Mouse (Mus musculus): ENCODE results near the gene Spink4. TPM values are rescaled to one million over a fixed set of nuclear protein-coding genes. Genes with fewer than 3 reads are reported as not detected.

Spink4 gene
- polyA plus RNA-seq (2015; fragmentation: Nextera tagmentation; extraction: Ambion mirVana) = 9.3 and 11.4 TPM in 2 replicates

GRCm38 (mm10) chr4:40919785-40920184 lies at the start of gene Spink4:
Gene Spink4 (plus strand): TSS chr4:40920052.
- H3K36me3 ChIP-seq = no peaks in the 10 kb centered on the region
- peaks cover 13% of the 10 kb centered on the region for H3K4me1 ChIP-seq
- H3K4me3 ChIP-seq = no peak within 1 kb of the TSS
- WGBS = under 1% methylated on average over 3 of the region's 3 CpGs
- H3K9ac ChIP-seq = 0 out of 2 replicates have a peak within 1 kb of the TSS, but pooled peaks have one; percentile 41
- H3K9me3 ChIP-seq = no peaks in the 10 kb centered on the region
- H3K4me2 ChIP-seq = no peak within 1 kb of the TSS
- H3K27me3 ChIP-seq (replicated peaks) = no peaks in the 10 kb centered on the region
- ATAC-seq (ENCODE audit: extremely low read depth, insufficient number of reproducible peaks, low FRiP score, low TSS enrichment) = no peak; the same call in 1 of the 2 replicates
- peak within 1 kb of the TSS; percentile 61 for H3K27ac ChIP-seq (replicated peaks)

- 69% methylated on average over 4 of the region's 4 CpGs for WGBS
- H3K4me2 ChIP-seq = no peak overlapping the region
- peaks cover 39% of the 10 kb centered on the region for H3K4me1 ChIP-seq
- no peaks in the 10 kb centered on the region for H3K9me3 ChIP-seq
- no peaks in the 10 kb centered on the region for H3K27me3 ChIP-seq (replicated peaks)
- H3K27ac ChIP-seq (replicated peaks) = no peak overlapping the region
- no peak overlapping the region for H3K4me3 ChIP-seq
- ATAC-seq (ENCODE audit: extremely low read depth, insufficient number of reproducible peaks, low FRiP score, low TSS enrichment) = no peak
- H3K36me3 ChIP-seq = no peaks in the 10 kb centered on the region
- no peak overlapping the region for H3K9ac ChIP-seq
These were observed 49.6 kb upstream of the Spink4 start for GRCm38 (mm10) chr4:40870206-40870605.

DNA sequence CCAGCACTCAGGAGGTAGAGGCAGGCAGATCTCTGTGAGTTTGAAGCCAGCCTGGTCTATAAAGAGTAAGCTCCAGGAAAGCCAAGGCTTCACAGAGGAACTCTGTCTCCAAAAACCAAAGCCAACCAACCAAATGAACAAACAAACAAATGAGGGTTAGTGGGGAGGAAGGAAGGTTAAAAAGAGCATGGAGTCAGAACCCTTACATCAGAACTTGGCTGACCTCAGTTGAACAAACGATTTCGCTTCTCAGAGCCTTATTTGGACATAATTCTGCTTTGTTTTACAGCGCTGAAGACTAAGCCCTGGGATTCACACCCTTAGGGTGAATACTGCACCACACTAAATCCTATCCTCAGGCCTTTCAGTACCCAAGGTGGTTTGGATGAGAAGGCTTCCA lies 47.7 kb upstream of the Spink4 start:
- Histone ChIP-seq H3K36me3 (no peaks in the 10 kb centered on the region), H3K9me3 (no peaks in the 10 kb centered on the region), H3K4me2 (no peak overlapping the region), H3K27ac (replicated peaks) (no peak overlapping the region), H3K9ac (no peak overlapping the region), H3K4me3 (no peak overlapping the region), H3K4me1 (peaks cover 55% of the 10 kb centered on the region), H3K27me3 (replicated peaks) (no peaks in the 10 kb centered on the region)
- ATAC-seq (ENCODE audit: extremely low read depth, insufficient number of reproducible peaks, low FRiP score, low TSS enrichment) = no peak
- WGBS = 79% methylated on average over 3 of the region's 3 CpGs

- Histone ChIP-seq H3K4me2 (no peak overlapping the region), H3K9me3 (no peaks in the 10 kb centered on the region), H3K27ac (replicated peaks) (peak overlapping the region; percentile 86), H3K27me3 (replicated peaks) (no peaks in the 10 kb centered on the region), H3K4me1 (peaks cover 64% of the 10 kb centered on the region), H3K36me3 (no peaks in the 10 kb centered on the region), H3K4me3 (no peak overlapping the region), H3K9ac (peak overlapping the region; percentile 61)
- WGBS = 38% methylated on average over 2 of the region's 2 CpGs
- ATAC-seq (ENCODE audit: extremely low read depth, insufficient number of reproducible peaks, low FRiP score, low TSS enrichment) = no peak; the same call in 1 of the 2 replicates
These were observed 46.5 kb upstream of the Spink4 start for GRCm38 (mm10) chr4:40873320-40873719.

GRCm38 (mm10) chr4:40874151-40874600 lies 45.7 kb upstream of the Spink4 start:
- no peak for ATAC-seq (ENCODE audit: extremely low read depth, insufficient number of reproducible peaks, low FRiP score, low TSS enrichment)
- Histone ChIP-seq H3K9me3 (no peaks in the 10 kb centered on the region), H3K4me2 (no peak overlapping the region), H3K4me1 (peaks cover 56% of the 10 kb centered on the region), H3K27ac (replicated peaks) (peak overlapping the region; percentile 86), H3K36me3 (no peaks in the 10 kb centered on the region), H3K4me3 (no peak overlapping the region), H3K27me3 (replicated peaks) (no peaks in the 10 kb centered on the region), H3K9ac (peak overlapping the region; percentile 61)
- WGBS = 27% methylated on average over 6 of the region's 6 CpGs

DNA sequence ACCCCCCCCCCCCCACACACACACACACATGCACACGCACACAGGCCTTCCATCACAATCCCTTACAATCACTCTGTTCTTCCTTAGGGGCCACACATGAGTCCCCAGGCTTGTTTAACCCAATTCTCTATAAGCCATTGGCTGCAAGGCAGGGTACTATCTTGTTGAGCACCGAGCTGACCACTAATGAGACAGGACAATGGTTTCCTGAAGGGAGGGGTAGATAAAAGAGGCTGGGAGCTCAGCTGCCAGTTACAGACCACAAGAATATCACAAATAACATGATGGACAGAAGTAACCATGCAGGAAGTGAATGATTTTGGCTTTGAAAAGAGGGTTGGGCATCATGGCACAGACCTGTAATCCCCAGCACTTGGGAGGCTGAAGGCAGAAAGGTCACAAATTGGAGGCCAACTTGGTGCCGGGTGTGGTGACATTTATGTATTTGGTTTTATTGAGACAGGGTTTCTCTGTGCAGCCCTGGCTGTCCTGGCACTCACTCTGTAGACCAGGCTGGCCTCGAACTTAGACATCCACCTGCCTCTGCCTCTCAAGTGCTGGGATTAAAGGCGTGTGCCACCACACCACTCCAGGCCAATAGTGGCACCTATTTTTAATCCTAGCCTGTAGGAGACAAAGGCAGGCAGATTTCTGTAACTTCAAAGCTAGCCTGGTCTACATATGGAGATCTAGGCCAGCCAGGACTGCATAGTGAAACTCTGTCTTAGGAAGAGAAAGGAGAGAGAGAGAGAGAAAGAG lies 44.9 kb upstream of the Spink4 start:
- Histone ChIP-seq H3K27me3 (replicated peaks) (no peaks in the 10 kb centered on the region), H3K9ac (no peak overlapping the region), H3K4me2 (no peak overlapping the region), H3K27ac (replicated peaks) (no peak overlapping the region), H3K4me1 (peaks cover 54% of the 10 kb centered on the region), H3K9me3 (no peaks in the 10 kb centered on the region), H3K4me3 (no peak overlapping the region), H3K36me3 (no peaks in the 10 kb centered on the region)
- ATAC-seq (ENCODE audit: extremely low read depth, insufficient number of reproducible peaks, low FRiP score, low TSS enrichment) = no peak
- 72% methylated on average over 5 of the region's 5 CpGs for WGBS

GRCm38 (mm10) chr4:40875842-40876241 lies 44.0 kb upstream of the Spink4 start:
- Histone ChIP-seq H3K27me3 (replicated peaks) (no peaks in the 10 kb centered on the region), H3K4me2 (no peak overlapping the region), H3K9me3 (no peaks in the 10 kb centered on the region), H3K36me3 (no peaks in the 10 kb centered on the region), H3K4me1 (peaks cover 54% of the 10 kb centered on the region), H3K4me3 (no peak overlapping the region), H3K9ac (no peak overlapping the region), H3K27ac (replicated peaks) (0 out of 2 replicates have a peak overlapping the region, but pooled peaks have one; percentile 5)
- no peak for ATAC-seq (ENCODE audit: extremely low read depth, insufficient number of reproducible peaks, low FRiP score, low TSS enrichment)
- WGBS = 90% methylated on average over 20 of the region's 20 CpGs

GRCm38 (mm10) chr4:40876814-40877371 lies 43.0 kb upstream of the Spink4 start:
- H3K4me1 ChIP-seq = peaks cover 54% of the 10 kb centered on the region
- H3K9me3 ChIP-seq = no peaks in the 10 kb centered on the region
- H3K27me3 ChIP-seq (replicated peaks) = no peaks in the 10 kb centered on the region
- ATAC-seq (ENCODE audit: extremely low read depth, insufficient number of reproducible peaks, low FRiP score, low TSS enrichment) = peak; percentile 39
- peak overlapping the region; percentile 24; the same call in 1 of the 2 replicates for H3K4me3 ChIP-seq
- H3K27ac ChIP-seq (replicated peaks) = peak overlapping the region; percentile 78
- H3K4me2 ChIP-seq = peak overlapping the region; percentile 61
- no peaks in the 10 kb centered on the region for H3K36me3 ChIP-seq
- WGBS = 16% methylated on average over 12 of the region's 12 CpGs
- H3K9ac ChIP-seq = peak overlapping the region; percentile 40; the same call in 1 of the 2 replicates

DNA sequence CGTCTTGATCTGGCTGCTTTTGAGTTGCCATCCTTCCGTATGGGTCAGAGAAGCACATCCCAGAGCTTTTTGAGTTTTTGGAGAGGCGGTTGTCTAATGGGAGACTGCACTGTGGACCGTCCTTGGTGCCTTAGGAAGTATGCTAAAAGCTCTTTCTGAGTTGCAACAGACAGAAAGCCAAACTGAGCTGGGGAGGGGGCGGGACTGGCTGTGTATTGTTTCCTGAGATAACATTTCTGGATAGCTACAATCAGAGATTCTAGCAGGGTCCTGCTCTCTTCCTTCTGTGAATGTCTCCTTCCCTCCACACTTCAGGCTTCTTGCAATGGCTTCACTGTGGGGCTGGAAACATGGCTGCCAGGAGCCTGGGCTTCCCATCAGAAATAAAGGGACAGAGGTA lies 42.3 kb upstream of the Spink4 start:
- peak overlapping the region; percentile 78 for H3K27ac ChIP-seq (replicated peaks)
- ATAC-seq (ENCODE audit: extremely low read depth, insufficient number of reproducible peaks, low FRiP score, low TSS enrichment) = no peak
- 60% methylated on average over 5 of the region's 5 CpGs for WGBS
- H3K27me3 ChIP-seq (replicated peaks) = no peaks in the 10 kb centered on the region
- no peaks in the 10 kb centered on the region for H3K36me3 ChIP-seq
- 0 out of 2 replicates have a peak overlapping the region, but pooled peaks have one; percentile 40 for H3K9ac ChIP-seq
- H3K4me1 ChIP-seq = peaks cover 50% of the 10 kb centered on the region
- no peaks in the 10 kb centered on the region for H3K9me3 ChIP-seq
- no peak overlapping the region for H3K4me3 ChIP-seq
- H3K4me2 ChIP-seq = peak overlapping the region; percentile 61

DNA sequence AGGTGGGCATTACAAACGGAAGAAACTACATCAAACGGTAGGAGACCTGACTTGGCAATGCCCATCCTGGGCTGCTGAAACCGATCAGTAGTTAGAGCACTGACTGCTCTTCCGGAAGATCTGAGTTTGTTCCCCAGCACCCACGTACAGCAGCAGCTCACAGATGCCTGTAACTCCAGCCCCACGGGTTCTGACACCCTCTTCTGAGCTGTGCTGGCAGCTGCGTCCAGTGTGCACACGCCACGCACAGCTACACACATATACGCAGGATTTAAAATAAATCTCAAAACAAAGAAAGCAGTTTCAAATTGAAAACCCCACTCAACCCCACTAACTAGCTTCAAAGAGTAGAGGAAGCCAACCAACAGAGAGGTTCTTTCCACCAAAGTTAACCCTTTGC lies 36.7 kb upstream of the Spink4 start:
- Histone ChIP-seq H3K4me1 (no peaks in the 10 kb centered on the region; the same call in 1 of the 2 replicates), H3K9ac (no peak overlapping the region), H3K36me3 (no peaks in the 10 kb centered on the region), H3K27ac (replicated peaks) (no peak overlapping the region), H3K27me3 (replicated peaks) (no peaks in the 10 kb centered on the region), H3K4me3 (no peak overlapping the region), H3K4me2 (no peak overlapping the region), H3K9me3 (no peaks in the 10 kb centered on the region)
- 85% methylated on average over 10 of the region's 10 CpGs for WGBS
- no peak for ATAC-seq (ENCODE audit: extremely low read depth, insufficient number of reproducible peaks, low FRiP score, low TSS enrichment)

DNA sequence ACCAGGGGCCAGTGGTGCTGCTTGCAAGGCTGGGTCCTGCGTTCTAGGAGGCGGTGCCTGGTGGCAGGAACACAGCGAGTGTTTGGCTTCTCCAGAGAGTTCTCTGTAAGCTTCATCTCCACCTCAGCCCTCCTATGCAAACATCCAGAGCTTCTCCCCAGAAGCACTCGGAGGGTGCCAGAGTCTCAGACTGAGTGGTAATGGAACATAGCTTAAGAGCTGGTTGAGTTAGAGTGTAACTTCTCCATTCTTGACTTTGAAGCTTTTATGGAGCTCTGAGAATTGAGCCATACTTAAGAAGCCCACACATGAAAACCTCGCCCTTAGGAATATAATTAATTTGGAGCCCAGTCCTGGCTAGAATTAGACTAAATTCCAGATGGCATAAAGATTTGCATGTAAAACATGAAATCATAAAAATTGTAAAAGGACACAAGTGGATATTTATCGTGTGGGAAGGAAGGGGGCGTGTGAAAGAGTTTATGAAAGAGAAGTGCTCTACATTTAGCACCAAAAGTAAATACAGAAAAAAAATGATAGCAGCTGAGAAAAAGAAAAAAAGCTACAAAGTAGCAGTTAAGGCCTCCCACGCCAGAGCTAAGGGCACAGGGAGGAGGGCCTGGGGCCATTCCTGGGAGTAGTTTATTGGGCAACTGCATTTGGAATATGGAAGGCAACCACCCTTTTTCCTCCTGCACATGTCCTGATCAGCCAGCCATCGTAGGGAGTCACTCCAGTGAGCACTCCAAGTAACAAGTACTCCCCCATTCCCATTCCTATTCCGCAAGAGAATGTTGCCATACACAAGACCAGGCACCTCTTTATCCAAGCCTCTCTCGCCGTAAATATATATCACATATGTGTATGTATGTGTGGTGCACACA lies 35.3 kb upstream of the Spink4 start:
- no peak overlapping the region for H3K27ac ChIP-seq (replicated peaks)
- H3K4me1 ChIP-seq = 0 out of 2 replicates have a peak, but pooled peaks cover 7% of the 10 kb centered on the region
- WGBS = 78% methylated on average over 12 of the region's 12 CpGs
- H3K36me3 ChIP-seq = no peaks in the 10 kb centered on the region
- no peaks in the 10 kb centered on the region for H3K9me3 ChIP-seq
- no peaks in the 10 kb centered on the region for H3K27me3 ChIP-seq (replicated peaks)
- no peak overlapping the region for H3K4me3 ChIP-seq
- ATAC-seq (ENCODE audit: extremely low read depth, insufficient number of reproducible peaks, low FRiP score, low TSS enrichment) = no peak
- no peak overlapping the region for H3K4me2 ChIP-seq
- H3K9ac ChIP-seq = no peak overlapping the region
